Mouse (Mus musculus): ENCODE measurements around the gene Eva1b. TPM values are rescaled to one million over a fixed set of nuclear protein-coding genes. Genes with fewer than 3 reads are reported as not detected.
A peak's percentile ranks its signal among the peaks of the same experiment; 100 is the strongest.

The Eva1b gene
- polyA plus RNA-seq, 1 experiment: 28.6 TPM

GRCm38 (mm10) chr4:126150949-126151320 lies 3.4 kb downstream of the Eva1b start:
- no peaks in the 10 kb centered on the region for H3K27me3 ChIP-seq (ENCODE audit: control insufficient read depth, insufficient read depth, insufficient read length)
- H3K36me3 ChIP-seq (ENCODE audit: control insufficient read depth, insufficient read depth): no peaks in the 10 kb centered on the region
- no peak for TF ChIP-seq REST (IDR thresholded peaks at IDR 0.05; ENCODE audit: insufficient read depth, insufficient read length)
- H3K4me2 ChIP-seq (ENCODE audit: low read depth): peak overlapping the region; percentile 60
- H3ac ChIP-seq (ENCODE audit: control insufficient read depth, insufficient read length): no peak overlapping the region
- no peak overlapping the region for H3K4me3 ChIP-seq
- peaks cover 4% of the 10 kb centered on the region for H3K79me2 ChIP-seq (ENCODE audit: control insufficient read depth, insufficient read depth)

GRCm38 (mm10) chr4:126151701-126152440 lies 4.3 kb downstream of the Eva1b start:
- H3K27me3 ChIP-seq (ENCODE audit: control insufficient read depth, insufficient read depth, insufficient read length): no peaks in the 10 kb centered on the region
- no peak overlapping the region for H3K4me3 ChIP-seq
- no peak overlapping the region for H3K4me2 ChIP-seq (ENCODE audit: low read depth)

GRCm38 (mm10) chr4:126152864-126153263 lies 5.3 kb downstream of the Eva1b start:
- TF ChIP-seq MYOG (IDR thresholded peaks at IDR 0.05; ENCODE audit: control insufficient read depth in 1 of 3, insufficient read depth in 1 of 3, insufficient read length in 2 of 3, low read depth in 2 of 3) (no peak), REST (IDR thresholded peaks at IDR 0.05; ENCODE audit: insufficient read depth, insufficient read length) (no peak), MYOD1 (IDR thresholded peaks at IDR 0.05; ENCODE audit: control insufficient read depth in 1 of 3, insufficient read length in 2 of 3, low read depth in 2 of 3) (no peak)

More at GRCm38 (mm10) chr4:126151701-126152440, 4.3 kb downstream of the Eva1b start:
- Histone ChIP-seq H3K79me2 (ENCODE audit: control insufficient read depth, insufficient read depth) (peaks cover 4% of the 10 kb centered on the region), H3ac (ENCODE audit: control insufficient read depth, insufficient read length) (no peak overlapping the region), H3K36me3 (ENCODE audit: control insufficient read depth, insufficient read depth) (no peaks in the 10 kb centered on the region)
- TF ChIP-seq MYOD1 (IDR thresholded peaks at IDR 0.05; ENCODE audit: control insufficient read depth in 1 of 3, insufficient read length in 2 of 3, low read depth in 2 of 3): no peak
- no peak for TF ChIP-seq REST (IDR thresholded peaks at IDR 0.05; ENCODE audit: insufficient read depth, insufficient read length)
- TF ChIP-seq POLR2A (IDR thresholded peaks at IDR 0.05; ENCODE audit: insufficient read length, low read depth): no peak
- no peak for TF ChIP-seq E2F4 (IDR thresholded peaks at IDR 0.05; ENCODE audit: insufficient read depth)
- no peak for TF ChIP-seq MAX (IDR thresholded peaks at IDR 0.05; ENCODE audit: low read depth)
- TF ChIP-seq TCF12 (IDR thresholded peaks at IDR 0.05; ENCODE audit: insufficient read depth, poor library complexity, severe bottlenecking): no peak
- TF ChIP-seq CEBPB (IDR thresholded peaks at IDR 0.05; ENCODE audit: insufficient read depth, poor library complexity, severe bottlenecking): no peak
- TF ChIP-seq POLR2AphosphoS2 (IDR thresholded peaks at IDR 0.05; ENCODE audit: insufficient read length, low read depth): no peak

GRCm38 (mm10) chr4:126155183-126155582 lies 7.6 kb downstream of the Eva1b start:
- Histone ChIP-seq H3K36me3 (ENCODE audit: control insufficient read depth, insufficient read depth) (no peaks in the 10 kb centered on the region), H3ac (ENCODE audit: control insufficient read depth, insufficient read length) (no peak overlapping the region), H3K4me3 (no peak overlapping the region)

More at GRCm38 (mm10) chr4:126152864-126153263, 5.3 kb downstream of the Eva1b start:
- Histone ChIP-seq H3K27me3 (ENCODE audit: control insufficient read depth, insufficient read depth, insufficient read length) (no peaks in the 10 kb centered on the region), H3ac (ENCODE audit: control insufficient read depth, insufficient read length) (no peak overlapping the region), H3K4me2 (ENCODE audit: low read depth) (no peak overlapping the region), H3K36me3 (ENCODE audit: control insufficient read depth, insufficient read depth) (no peaks in the 10 kb centered on the region), H3K79me2 (ENCODE audit: control insufficient read depth, insufficient read depth) (peaks cover 4% of the 10 kb centered on the region), H3K4me3 (no peak overlapping the region)

GRCm38 (mm10) chr4:126155869-126156268 lies 8.3 kb downstream of the Eva1b start:
- H3K4me3 ChIP-seq: no peak overlapping the region
- H3ac ChIP-seq (ENCODE audit: control insufficient read depth, insufficient read length): no peak overlapping the region
- TF ChIP-seq CEBPB (IDR thresholded peaks at IDR 0.05; ENCODE audit: insufficient read depth, poor library complexity, severe bottlenecking) (no peak), REST (IDR thresholded peaks at IDR 0.05; ENCODE audit: insufficient read depth, insufficient read length) (no peak), POLR2AphosphoS2 (IDR thresholded peaks at IDR 0.05; ENCODE audit: insufficient read length, low read depth) (no peak), MAX (IDR thresholded peaks at IDR 0.05; ENCODE audit: low read depth) (no peak), POLR2A (IDR thresholded peaks at IDR 0.05; ENCODE audit: insufficient read length, low read depth) (no peak), MYOG (IDR thresholded peaks at IDR 0.05; ENCODE audit: control insufficient read depth in 1 of 3, insufficient read depth in 1 of 3, insufficient read length in 2 of 3, low read depth in 2 of 3) (no peak), SRF (IDR thresholded peaks at IDR 0.05; ENCODE audit: control insufficient read depth, insufficient read length, low read depth) (no peak), E2F4 (IDR thresholded peaks at IDR 0.05; ENCODE audit: insufficient read depth) (no peak), MYOD1 (IDR thresholded peaks at IDR 0.05; ENCODE audit: control insufficient read depth in 1 of 3, insufficient read length in 2 of 3, low read depth in 2 of 3) (no peak), USF1 (IDR thresholded peaks at IDR 0.05; ENCODE audit: low read depth) (no peak), TCF12 (IDR thresholded peaks at IDR 0.05; ENCODE audit: insufficient read depth, poor library complexity, severe bottlenecking) (no peak), TCF3 (IDR thresholded peaks at IDR 0.05; ENCODE audit: insufficient read length, low read depth) (no peak)

More at GRCm38 (mm10) chr4:126155183-126155582, 7.6 kb downstream of the Eva1b start:
- TF ChIP-seq E2F4 (IDR thresholded peaks at IDR 0.05; ENCODE audit: insufficient read depth) (no peak), MAX (IDR thresholded peaks at IDR 0.05; ENCODE audit: low read depth) (no peak), USF1 (IDR thresholded peaks at IDR 0.05; ENCODE audit: low read depth) (no peak), POLR2AphosphoS2 (IDR thresholded peaks at IDR 0.05; ENCODE audit: insufficient read length, low read depth) (no peak), CEBPB (IDR thresholded peaks at IDR 0.05; ENCODE audit: insufficient read depth, poor library complexity, severe bottlenecking) (no peak), POLR2A (IDR thresholded peaks at IDR 0.05; ENCODE audit: insufficient read length, low read depth) (no peak), REST (IDR thresholded peaks at IDR 0.05; ENCODE audit: insufficient read depth, insufficient read length) (no peak), MYOG (IDR thresholded peaks at IDR 0.05; ENCODE audit: control insufficient read depth in 1 of 3, insufficient read depth in 1 of 3, insufficient read length in 2 of 3, low read depth in 2 of 3) (no peak), SRF (IDR thresholded peaks at IDR 0.05; ENCODE audit: control insufficient read depth, insufficient read length, low read depth) (no peak), TCF3 (IDR thresholded peaks at IDR 0.05; ENCODE audit: insufficient read length, low read depth) (no peak), MYOD1 (IDR thresholded peaks at IDR 0.05; ENCODE audit: control insufficient read depth in 1 of 3, insufficient read length in 2 of 3, low read depth in 2 of 3) (no peak), TCF12 (IDR thresholded peaks at IDR 0.05; ENCODE audit: insufficient read depth, poor library complexity, severe bottlenecking) (no peak)
- H3K4me2 ChIP-seq (ENCODE audit: low read depth): no peak overlapping the region
- no peaks in the 10 kb centered on the region for H3K79me2 ChIP-seq (ENCODE audit: control insufficient read depth, insufficient read depth)
- no peaks in the 10 kb centered on the region for H3K27me3 ChIP-seq (ENCODE audit: control insufficient read depth, insufficient read depth, insufficient read length)

More at GRCm38 (mm10) chr4:126155869-126156268, 8.3 kb downstream of the Eva1b start:
- Histone ChIP-seq H3K4me2 (ENCODE audit: low read depth) (no peak overlapping the region), H3K36me3 (ENCODE audit: control insufficient read depth, insufficient read depth) (peaks cover 4% of the 10 kb centered on the region), H3K27me3 (ENCODE audit: control insufficient read depth, insufficient read depth, insufficient read length) (no peaks in the 10 kb centered on the region), H3K79me2 (ENCODE audit: control insufficient read depth, insufficient read depth) (no peaks in the 10 kb centered on the region)
